Mouse (Mus musculus) G1E (cell line): ENCODE results near the gene LTO1.

Experiments used
- CTCF ChIP-seq: IDR thresholded peaks from 2 replicates; pipeline ENCODE4 v1.5.1; 2012; ENCODE audit warnings: low read depth, low read length, inconsistent platforms, mixed read lengths
- GATA1 ChIP-seq: IDR thresholded peaks from 2 replicates; pipeline ENCODE4 v1.6.1; 2012; ENCODE audit warnings: borderline replicate concordance, low read length, inconsistent platforms, mixed read lengths
- GATA2 ChIP-seq: IDR thresholded peaks from 2 replicates; pipeline ENCODE4 v1.6.1; 2012; ENCODE audit warnings: low read depth, low read length, inconsistent platforms, borderline replicate concordance
- POLR2AphosphoS5 ChIP-seq: IDR thresholded peaks from 2 replicates; pipeline ENCODE4 v1.6.1; 2012; ENCODE audit warnings: low read depth, low read length, inconsistent platforms; ENCODE audit not compliant: insufficient replicate concordance
- TAL1 ChIP-seq: conservative IDR thresholded peaks from 2 replicates; pipeline ENCODE4 v1.6.1; 2012; ENCODE audit warnings: low read depth, low read length, inconsistent platforms, mixed read lengths

GRCm38 (mm10) chr7:144970997-144971768, 56.3 kb downstream of the LTO1 start:
- TF ChIP-seq GATA2 (no peak), POLR2AphosphoS5 (no peak), CTCF (no peak), TAL1 (no peak), GATA1 (no peak)
